Mouse (Mus musculus) small intestine, adult 2 months (tissue): Measurements from ENCODE around the gene Vps35l.

Experiments
- CTCF ChIP-seq: fragments of 200-500 bp; IDR thresholded peaks from 2 replicates; pipeline ENCODE4 v1.5.1; 2012; ENCODE audit warnings: low read depth, mild to moderate bottlenecking, control low read depth, inconsistent platforms, low read length, moderate library complexity, mixed read lengths; ENCODE audit not compliant: insufficient replicate concordance, insufficient read length; ENCODE audit errors: extremely low read depth
- POLR2A ChIP-seq: fragments of 200-500 bp; IDR thresholded peaks from 2 replicates; pipeline ENCODE4 v1.6.1; 2012; ENCODE audit warnings: low read depth, mild to moderate bottlenecking, control low read depth, inconsistent platforms, low read length, moderate library complexity

DNA sequence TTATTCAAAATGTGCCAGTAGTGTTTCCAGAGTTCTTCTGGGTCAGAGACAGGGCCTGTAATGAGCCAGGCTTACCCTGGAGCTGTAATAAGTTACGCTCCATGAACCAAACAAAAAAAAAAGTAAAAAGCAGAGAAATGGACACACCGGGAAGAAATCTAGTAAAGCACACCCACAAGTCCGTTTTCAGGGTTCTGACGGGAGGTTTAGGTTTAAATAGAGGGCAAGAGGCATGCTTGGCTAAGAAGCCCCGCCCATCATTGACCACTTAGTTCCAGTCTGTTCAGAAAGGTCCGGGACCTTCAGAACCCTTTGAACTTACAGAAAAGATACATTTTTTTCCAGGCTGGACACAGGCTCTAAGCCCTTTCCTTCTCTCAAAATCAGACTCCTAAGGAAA, 34.0 kb upstream of the Vps35l start:
- TF ChIP-seq POLR2A (no peak), CTCF (no peak)
